Mouse (Mus musculus): ENCODE measurements at regions not wholly inside any gene's neighbourhood (a gene's known extent, or its start where the extent isn't known, plus 50 kb on each side); places are given as distances from the start of the nearest gene placed in this dataset.

DNA sequence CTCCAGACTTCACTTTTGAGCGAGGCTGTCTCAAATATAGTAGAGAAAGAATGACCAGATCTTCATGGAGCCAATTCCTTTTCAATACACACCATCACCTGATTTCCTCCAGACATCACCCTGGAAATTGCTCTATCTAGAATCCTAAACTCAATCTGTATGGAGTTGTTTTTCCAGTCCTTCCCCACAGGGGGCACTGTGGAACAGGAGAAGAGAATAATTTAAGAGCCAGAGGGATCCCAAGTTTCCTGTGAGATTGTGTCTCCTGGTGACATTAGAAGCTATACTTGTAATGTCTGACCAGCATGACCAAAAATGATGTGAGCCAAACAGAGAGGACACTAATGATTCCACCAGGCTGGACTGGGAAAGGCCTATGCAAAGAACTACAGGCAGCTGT lies 318.2 kb downstream of the Xpnpep1 start:
- 8% methylated on average over 1 of the region's 1 CpGs for WGBS (ENCODE audit: insufficient replicate concordance)
- no peak overlapping the region for H3K4me3 ChIP-seq (ENCODE audit: insufficient read depth in 1 of 2, low read depth in 2 of 2, low read length in 2 of 2)
- TF ChIP-seq EP300 (IDR thresholded peaks at IDR 0.05; ENCODE audit: low read depth) (no peak), CTCF (IDR thresholded peaks at IDR 0.05; ENCODE audit: low read depth) (no peak)
- no peak overlapping the region for H3K9ac ChIP-seq (replicated peaks)
- no peaks in the 10 kb centered on the region for H3K9me3 ChIP-seq (ENCODE audit: control insufficient read depth, low read length)
- no peaks in the 10 kb centered on the region for H3K36me3 ChIP-seq (replicated peaks; ENCODE audit: control insufficient read depth, insufficient read depth, low read depth)
- no peak for ATAC-seq (ENCODE audit: insufficient read depth)
- no peak for DNase-seq (ENCODE audit: low read depth in 3 of 3, low spot score in 3 of 3)
- H3K4me1 ChIP-seq (replicated peaks; ENCODE audit: control insufficient read depth in 2 of 2, insufficient read depth in 2 of 2, low read length in 1 of 2): no peaks in the 10 kb centered on the region
- no peak overlapping the region for H3K27ac ChIP-seq
- H3K27me3 ChIP-seq (ENCODE audit: control insufficient read depth, insufficient read depth, low read length): no peaks in the 10 kb centered on the region
- no peak overlapping the region for H3K4me2 ChIP-seq (ENCODE audit: low read depth)

DNA sequence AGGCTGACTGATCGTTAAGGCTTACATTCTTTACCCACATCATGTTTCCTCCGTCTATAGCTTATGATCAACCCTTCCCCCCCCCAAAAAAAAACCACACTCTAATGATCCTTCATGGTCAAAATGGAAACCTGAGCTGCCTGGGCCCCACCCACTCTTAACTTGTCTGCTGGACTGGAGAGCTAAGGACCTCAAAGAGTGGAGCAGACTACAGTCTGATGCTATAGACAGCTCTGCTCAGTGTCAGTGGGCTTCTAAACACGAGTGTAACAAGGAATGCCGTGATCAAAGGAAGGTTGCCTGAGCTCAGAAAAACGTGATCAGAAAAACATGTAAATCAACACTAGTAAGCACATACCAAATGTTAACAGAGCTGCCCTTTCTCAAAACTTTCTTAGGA lies 324.7 kb downstream of the Xpnpep1 start:
- DNase-seq (ENCODE audit: low read depth in 3 of 3, low spot score in 3 of 3): no peak
- H3K27ac ChIP-seq: no peak overlapping the region
- no peak overlapping the region for H3K4me2 ChIP-seq (ENCODE audit: low read depth)
- H3K27me3 ChIP-seq (ENCODE audit: control insufficient read depth, insufficient read depth, low read length): no peaks in the 10 kb centered on the region
- no peaks in the 10 kb centered on the region for H3K36me3 ChIP-seq (replicated peaks; ENCODE audit: control insufficient read depth, insufficient read depth, low read depth)
- no peaks in the 10 kb centered on the region for H3K9me3 ChIP-seq (ENCODE audit: control insufficient read depth, low read length)
- H3K4me1 ChIP-seq (replicated peaks; ENCODE audit: control insufficient read depth in 2 of 2, insufficient read depth in 2 of 2, low read length in 1 of 2): no peaks in the 10 kb centered on the region
- H3K9ac ChIP-seq (replicated peaks): no peak overlapping the region
- no peak for ATAC-seq (ENCODE audit: insufficient read depth)
- H3K4me3 ChIP-seq (ENCODE audit: insufficient read depth in 1 of 2, low read depth in 2 of 2, low read length in 2 of 2): no peak overlapping the region
- WGBS (ENCODE audit: insufficient replicate concordance): 45% methylated on average over 5 of the region's 5 CpGs
- TF ChIP-seq EP300 (IDR thresholded peaks at IDR 0.05; ENCODE audit: low read depth) (no peak), CTCF (IDR thresholded peaks at IDR 0.05; ENCODE audit: low read depth) (no peak)

DNA sequence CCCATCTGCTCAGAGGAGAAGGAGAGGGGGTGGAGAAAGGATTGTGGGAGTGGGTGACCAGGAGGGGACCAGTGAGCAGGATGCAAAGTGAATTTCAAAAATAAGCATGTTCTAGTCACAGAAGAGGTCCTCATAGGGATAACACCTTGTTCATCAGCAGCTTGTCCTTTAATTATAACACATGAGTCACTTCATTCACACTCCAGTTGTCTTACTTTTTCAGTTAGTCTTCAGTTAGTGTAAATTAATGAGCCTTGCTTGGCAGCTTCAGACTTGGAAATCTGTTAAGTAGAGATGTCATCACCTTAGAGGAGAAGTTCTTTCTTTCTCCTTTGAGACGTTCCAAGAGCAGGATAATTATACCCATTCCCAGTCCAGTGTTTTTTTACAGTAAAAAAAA lies 332.3 kb downstream of the Xpnpep1 start:
- ATAC-seq (ENCODE audit: insufficient read depth) (no peak), DNase-seq (ENCODE audit: low read depth in 3 of 3, low spot score in 3 of 3) (no peak)
- Histone ChIP-seq H3K9ac (replicated peaks) (no peak overlapping the region), H3K27me3 (ENCODE audit: control insufficient read depth, insufficient read depth, low read length) (no peaks in the 10 kb centered on the region), H3K36me3 (replicated peaks; ENCODE audit: control insufficient read depth, insufficient read depth, low read depth) (no peaks in the 10 kb centered on the region), H3K9me3 (ENCODE audit: control insufficient read depth, low read length) (no peaks in the 10 kb centered on the region), H3K4me3 (ENCODE audit: insufficient read depth in 1 of 2, low read depth in 2 of 2, low read length in 2 of 2) (no peak overlapping the region), H3K4me2 (ENCODE audit: low read depth) (no peak overlapping the region), H3K27ac (no peak overlapping the region), H3K4me1 (replicated peaks; ENCODE audit: control insufficient read depth in 2 of 2, insufficient read depth in 2 of 2, low read length in 1 of 2) (no peaks in the 10 kb centered on the region)
- WGBS (ENCODE audit: insufficient replicate concordance): 46% methylated on average over 1 of the region's 1 CpGs
- TF ChIP-seq CTCF (IDR thresholded peaks at IDR 0.05; ENCODE audit: low read depth) (no peak), EP300 (IDR thresholded peaks at IDR 0.05; ENCODE audit: low read depth) (no peak)

DNA sequence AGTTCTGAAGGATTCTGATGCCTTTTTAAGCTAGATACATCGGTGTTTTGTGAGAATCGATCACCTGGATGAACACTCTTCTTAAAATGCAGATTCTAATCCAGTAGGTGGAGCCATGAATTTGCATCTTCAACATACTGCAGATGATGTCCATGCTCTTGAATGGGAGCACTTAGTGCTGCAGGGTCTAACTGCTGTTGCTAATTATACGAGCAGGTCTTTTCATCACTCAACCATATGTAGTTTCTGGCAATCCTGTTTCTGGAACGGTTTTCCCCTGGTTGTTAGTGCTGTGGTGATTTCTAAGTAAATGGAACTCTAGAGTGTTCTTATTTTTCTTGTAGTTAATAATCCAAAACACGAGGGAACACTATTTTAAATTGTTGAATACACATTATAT lies 379.0 kb downstream of the Xpnpep1 start:
- Histone ChIP-seq H3K9me3 (ENCODE audit: control insufficient read depth, low read length) (no peaks in the 10 kb centered on the region), H3K4me1 (replicated peaks; ENCODE audit: control insufficient read depth in 2 of 2, insufficient read depth in 2 of 2, low read length in 1 of 2) (no peaks in the 10 kb centered on the region), H3K27ac (no peak overlapping the region), H3K4me3 (ENCODE audit: insufficient read depth in 1 of 2, low read depth in 2 of 2, low read length in 2 of 2) (no peak overlapping the region), H3K36me3 (replicated peaks; ENCODE audit: control insufficient read depth, insufficient read depth, low read depth) (no peaks in the 10 kb centered on the region), H3K27me3 (ENCODE audit: control insufficient read depth, insufficient read depth, low read length) (no peaks in the 10 kb centered on the region), H3K9ac (replicated peaks) (no peak overlapping the region), H3K4me2 (ENCODE audit: low read depth) (no peak overlapping the region)
- ATAC-seq (ENCODE audit: insufficient read depth) (no peak), DNase-seq (ENCODE audit: low read depth in 3 of 3, low spot score in 3 of 3) (no peak)
- TF ChIP-seq EP300 (IDR thresholded peaks at IDR 0.05; ENCODE audit: low read depth) (no peak), CTCF (IDR thresholded peaks at IDR 0.05; ENCODE audit: low read depth) (no peak)
- 57% methylated on average over 5 of the region's 5 CpGs for WGBS (ENCODE audit: insufficient replicate concordance)

DNA sequence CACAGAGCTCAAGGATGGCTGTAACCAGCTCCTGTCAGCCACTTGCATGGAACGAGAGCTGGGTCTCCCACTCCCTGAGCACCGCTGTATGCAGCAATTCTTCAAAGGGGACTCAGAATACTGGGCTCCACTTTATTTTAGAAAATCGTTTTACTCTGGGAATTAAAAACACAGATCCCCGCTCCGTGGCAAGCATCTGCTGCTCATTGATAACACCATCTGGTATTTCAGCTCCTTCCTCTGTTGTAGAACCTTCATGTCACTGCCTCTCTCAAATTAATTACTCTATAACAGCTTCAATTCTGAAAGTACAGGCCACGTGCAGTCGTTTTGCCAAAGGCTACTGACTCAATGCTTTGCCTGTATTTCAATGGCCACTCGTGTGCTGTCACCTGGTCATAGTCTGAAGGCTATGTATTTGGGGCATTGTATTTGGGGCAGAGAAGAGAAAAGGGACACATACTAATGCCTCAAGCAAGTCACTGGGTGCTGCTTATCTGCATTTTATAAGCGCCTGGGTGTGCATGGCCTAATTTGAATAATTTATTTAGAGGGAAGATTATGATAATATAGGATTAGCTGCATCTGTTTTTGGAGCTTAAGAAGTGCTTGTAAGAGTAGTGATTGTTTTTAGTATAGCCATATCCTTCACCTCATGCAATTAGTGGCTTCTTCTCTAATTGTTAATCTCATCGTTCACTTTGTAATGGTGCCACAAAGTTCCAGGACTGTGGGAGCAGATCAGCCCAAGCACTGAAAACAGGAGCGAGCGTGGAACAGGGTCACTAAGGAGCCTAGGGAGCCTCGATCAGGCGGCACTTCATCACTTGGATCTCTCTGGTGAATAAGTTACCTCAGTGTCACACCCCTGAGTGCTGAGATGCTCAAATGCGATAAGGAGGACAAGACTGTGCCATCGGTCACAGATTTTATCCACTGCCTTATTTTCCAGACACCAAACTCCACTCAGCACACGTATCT lies 383.3 kb downstream of the Ins1 start:
- no peaks in the 10 kb centered on the region for H3K9me3 ChIP-seq (ENCODE audit: control insufficient read depth, low read length)
- no peaks in the 10 kb centered on the region for H3K36me3 ChIP-seq (replicated peaks; ENCODE audit: control insufficient read depth, insufficient read depth, low read depth)
- no peak overlapping the region for H3K27ac ChIP-seq
- H3K4me1 ChIP-seq (replicated peaks; ENCODE audit: control insufficient read depth in 2 of 2, insufficient read depth in 2 of 2, low read length in 1 of 2): no peaks in the 10 kb centered on the region
- ATAC-seq (ENCODE audit: insufficient read depth): no peak
- no peak overlapping the region for H3K4me2 ChIP-seq (ENCODE audit: low read depth)
- H3K4me3 ChIP-seq (ENCODE audit: insufficient read depth in 1 of 2, low read depth in 2 of 2, low read length in 2 of 2): no peak overlapping the region
- no peak for TF ChIP-seq CTCF (IDR thresholded peaks at IDR 0.05; ENCODE audit: low read depth)
- no peak for TF ChIP-seq EP300 (IDR thresholded peaks at IDR 0.05; ENCODE audit: low read depth)
- 52% methylated on average over 17 of the region's 17 CpGs for WGBS (ENCODE audit: insufficient replicate concordance)
- no peak overlapping the region for H3K9ac ChIP-seq (replicated peaks)
- DNase-seq (ENCODE audit: low read depth in 3 of 3, low spot score in 3 of 3): no peak
- no peaks in the 10 kb centered on the region for H3K27me3 ChIP-seq (ENCODE audit: control insufficient read depth, insufficient read depth, low read length)
